Mouse (Mus musculus) ES-E14 (cell line): Measurements from ENCODE around the gene Hyal1.

Experiments used
- CHD2 ChIP-seq: IDR thresholded peaks from 2 replicates; pipeline ENCODE4 v1.6.1; 2014; ENCODE audit warnings: mild to moderate bottlenecking, low read depth, low read length, inconsistent platforms
- HCFC1 ChIP-seq: IDR thresholded peaks from 2 replicates; pipeline ENCODE4 v1.6.1; 2012; ENCODE audit warnings: low read length, inconsistent platforms, borderline replicate concordance; ENCODE audit not compliant: insufficient read depth
- MAFK ChIP-seq: IDR thresholded peaks from 2 replicates; pipeline ENCODE4 v1.6.1; 2014; ENCODE audit warnings: mild to moderate bottlenecking, low read depth, low read length, inconsistent platforms; ENCODE audit not compliant: insufficient read depth

DNA sequence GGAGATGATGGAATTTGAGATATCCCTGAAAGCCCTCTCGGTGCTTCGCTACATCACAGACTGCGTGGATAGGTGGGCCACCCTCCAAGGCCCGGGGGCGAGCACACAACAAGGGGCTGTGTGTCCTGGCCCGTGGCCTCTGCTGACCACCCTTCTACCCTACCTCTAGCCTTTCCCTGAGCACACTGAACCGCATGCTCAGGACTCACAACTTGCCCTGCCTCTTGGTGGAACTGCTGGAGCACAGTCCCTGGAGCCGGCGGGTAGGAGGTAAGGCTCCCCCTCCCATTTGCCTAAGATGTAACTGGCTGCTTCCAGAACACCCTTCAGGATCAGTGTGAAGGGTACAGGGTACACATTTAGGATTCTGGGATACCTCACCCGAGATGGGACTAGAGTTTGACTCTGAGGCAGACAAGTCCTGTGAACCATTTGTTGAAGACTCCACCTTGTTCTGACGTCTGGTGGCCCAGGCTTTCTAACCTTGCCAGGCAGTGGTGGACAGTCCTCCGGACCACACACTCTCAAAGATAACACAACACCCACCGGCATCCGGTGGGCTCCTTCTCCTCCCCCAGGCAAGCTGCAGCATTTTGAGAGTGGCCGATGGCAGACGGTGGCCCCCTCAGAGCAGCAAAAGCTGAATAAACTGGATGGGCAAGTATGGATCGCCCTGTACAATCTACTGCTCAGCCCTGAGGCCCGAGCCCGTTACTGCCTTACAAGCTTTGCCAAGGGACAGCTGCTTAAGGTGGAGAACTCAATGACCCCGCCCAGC lies 27.2 kb upstream of the Hyal1 start:
- no peak for TF ChIP-seq HCFC1
- no peak for TF ChIP-seq MAFK
- TF ChIP-seq CHD2, result no peak
